Mouse (Mus musculus) ES-Bruce4 (cell line): ENCODE data around the gene Cs.

ENCODE experiments used
- CTCF ChIP-seq: IDR thresholded peaks from one replicate; pipeline ENCODE4 v1.8.1; 2011; ENCODE audit warnings: low read depth, low read length
- EP300 ChIP-seq: IDR thresholded peaks from 2 replicates; pipeline ENCODE4 v1.6.1; 2011; ENCODE audit warnings: low read depth, low read length; ENCODE audit not compliant: insufficient read depth
- POLR2A ChIP-seq: IDR thresholded peaks from one replicate; pipeline ENCODE4 v1.8.1; 2011; ENCODE audit warnings: low read length; ENCODE audit not compliant: insufficient read depth

GRCm38 (mm10) chr10:128362568-128362967 lies 25.0 kb downstream of the Cs start:
- TF ChIP-seq CTCF (peak; percentile 18), EP300 (no peak), POLR2A (no peak)
